Mouse (Mus musculus): ENCODE results near the gene Uxs1. TPM values are rescaled to one million over a fixed set of nuclear protein-coding genes. Genes with fewer than 3 reads are reported as not detected.

The Uxs1 gene
- polyA plus RNA-seq, 1 experiment from 2014 or later, result 7.3 TPM

GRCm38 (mm10) chr1:43818356-43818755 lies 9.2 kb downstream of the Uxs1 start:
- Histone ChIP-seq H3K4me3 (ENCODE audit: low read depth, low read length) (no peak overlapping the region), H3K27me3 (ENCODE audit: control insufficient read depth, insufficient read depth, low read depth, low read length) (no peaks in the 10 kb centered on the region), H3K9me3 (replicated peaks; ENCODE audit: control insufficient read depth, low read length) (no peaks in the 10 kb centered on the region), H3K4me2 (ENCODE audit: low read depth, low read length) (no peak overlapping the region), H3K36me3 (ENCODE audit: control insufficient read depth, insufficient read depth) (no peaks in the 10 kb centered on the region), H3K27ac (ENCODE audit: low read length) (no peak overlapping the region), H3K4me1 (ENCODE audit: control insufficient read depth, low read depth, low read length) (peaks cover 3% of the 10 kb centered on the region; the same call in 1 of the 2 replicates), H3K9ac (ENCODE audit: low read depth, low read length) (no peak overlapping the region)
- no peak for ATAC-seq (ENCODE audit: low read depth)
- WGBS (ENCODE audit: insufficient replicate concordance), result 86% methylated on average over 4 of the region's 4 CpGs

DNA sequence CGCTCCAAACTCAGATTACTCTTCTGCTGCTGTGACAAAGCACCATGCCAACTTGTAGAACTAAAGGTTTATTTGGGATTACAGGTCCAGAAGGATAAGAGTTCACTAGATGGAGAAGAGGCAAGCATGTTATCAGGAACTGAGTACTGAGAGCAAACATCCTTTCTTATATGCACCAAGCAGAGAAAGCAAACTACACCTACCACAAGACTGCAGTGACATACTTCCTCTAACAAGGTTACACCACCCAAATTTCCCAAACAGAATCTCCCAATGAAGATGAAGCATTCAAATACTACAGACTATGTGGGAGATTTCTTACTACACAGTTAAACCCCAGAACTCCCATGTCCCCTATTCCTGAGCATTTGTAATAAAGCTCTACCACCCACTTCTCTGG lies 15.8 kb downstream of the Uxs1 start:
- Histone ChIP-seq H3K27me3 (ENCODE audit: control insufficient read depth, insufficient read depth, low read depth, low read length) (no peaks in the 10 kb centered on the region), H3K27ac (ENCODE audit: low read length) (peak overlapping the region; percentile 66), H3K4me2 (ENCODE audit: low read depth, low read length) (peak overlapping the region; percentile 1; the same call in 1 of the 2 replicates), H3K4me3 (ENCODE audit: low read depth, low read length) (no peak overlapping the region), H3K9ac (ENCODE audit: low read depth, low read length) (no peak overlapping the region), H3K9me3 (replicated peaks; ENCODE audit: control insufficient read depth, low read length) (no peaks in the 10 kb centered on the region), H3K36me3 (ENCODE audit: control insufficient read depth, insufficient read depth) (no peaks in the 10 kb centered on the region), H3K4me1 (ENCODE audit: control insufficient read depth, low read depth, low read length) (peaks cover 15% of the 10 kb centered on the region)
- 81% methylated on average over 1 of the region's 1 CpGs for WGBS (ENCODE audit: insufficient replicate concordance)
- no peak for ATAC-seq (ENCODE audit: low read depth)

GRCm38 (mm10) chr1:43811055-43811454 lies 16.5 kb downstream of the Uxs1 start:
- WGBS (ENCODE audit: insufficient replicate concordance), result 15% methylated on average over 3 of the region's 3 CpGs
- Histone ChIP-seq H3K27ac (ENCODE audit: low read length) (peak overlapping the region; percentile 66), H3K4me3 (ENCODE audit: low read depth, low read length) (no peak overlapping the region), H3K36me3 (ENCODE audit: control insufficient read depth, insufficient read depth) (no peaks in the 10 kb centered on the region), H3K4me2 (ENCODE audit: low read depth, low read length) (0 out of 2 replicates have a peak overlapping the region, but pooled peaks have one; percentile 1), H3K9ac (ENCODE audit: low read depth, low read length) (no peak overlapping the region), H3K9me3 (replicated peaks; ENCODE audit: control insufficient read depth, low read length) (no peaks in the 10 kb centered on the region), H3K27me3 (ENCODE audit: control insufficient read depth, insufficient read depth, low read depth, low read length) (no peaks in the 10 kb centered on the region), H3K4me1 (ENCODE audit: control insufficient read depth, low read depth, low read length) (peaks cover 15% of the 10 kb centered on the region)
- ATAC-seq (ENCODE audit: low read depth), result peak; percentile 83

- no peaks in the 10 kb centered on the region for H3K27me3 ChIP-seq (ENCODE audit: control insufficient read depth, insufficient read depth, low read depth, low read length)
- H3K4me2 ChIP-seq (ENCODE audit: low read depth, low read length), result no peak overlapping the region
- no peak for ATAC-seq (ENCODE audit: low read depth)
- H3K4me3 ChIP-seq (ENCODE audit: low read depth, low read length), result no peak overlapping the region
- H3K27ac ChIP-seq (ENCODE audit: low read length), result no peak overlapping the region
- peaks cover 15% of the 10 kb centered on the region for H3K4me1 ChIP-seq (ENCODE audit: control insufficient read depth, low read depth, low read length)
- no peaks in the 10 kb centered on the region for H3K36me3 ChIP-seq (ENCODE audit: control insufficient read depth, insufficient read depth)
- H3K9me3 ChIP-seq (replicated peaks; ENCODE audit: control insufficient read depth, low read length), result no peaks in the 10 kb centered on the region
- WGBS (ENCODE audit: insufficient replicate concordance), result 81% methylated on average over 2 of the region's 2 CpGs
- no peak overlapping the region for H3K9ac ChIP-seq (ENCODE audit: low read depth, low read length)
Observed at GRCm38 (mm10) chr1:43809351-43809750, 18.2 kb downstream of the Uxs1 start.

DNA sequence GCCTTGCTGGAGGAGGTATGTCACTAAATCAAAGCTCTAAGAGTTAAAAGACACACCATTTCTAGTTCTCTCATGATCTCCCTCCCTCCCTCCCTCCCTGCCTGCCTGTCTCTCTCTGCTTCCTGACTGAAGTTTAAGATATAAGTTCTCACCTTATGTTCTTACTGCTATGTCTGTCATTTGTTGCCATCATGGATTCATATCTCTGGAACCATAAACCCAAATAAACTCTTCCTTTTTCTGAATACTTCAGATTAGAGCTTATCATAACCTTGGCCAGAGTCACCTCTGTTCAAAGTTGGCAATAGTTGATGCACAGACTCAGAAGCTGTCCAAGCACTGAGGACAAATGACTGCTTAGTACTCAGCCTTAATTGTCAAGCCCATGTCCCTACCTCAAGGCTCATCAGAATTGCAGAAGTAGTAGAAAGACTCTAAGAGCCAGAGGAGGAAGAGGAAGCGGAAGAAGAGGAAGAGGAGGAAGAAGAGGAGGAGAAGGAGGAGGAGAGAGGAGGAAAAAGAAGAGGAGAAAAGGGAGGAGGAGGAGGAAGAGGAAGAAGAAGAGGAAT lies 23.6 kb downstream of the Uxs1 start:
- 88% methylated on average over 1 of the region's 1 CpGs for WGBS (ENCODE audit: insufficient replicate concordance)

DNA sequence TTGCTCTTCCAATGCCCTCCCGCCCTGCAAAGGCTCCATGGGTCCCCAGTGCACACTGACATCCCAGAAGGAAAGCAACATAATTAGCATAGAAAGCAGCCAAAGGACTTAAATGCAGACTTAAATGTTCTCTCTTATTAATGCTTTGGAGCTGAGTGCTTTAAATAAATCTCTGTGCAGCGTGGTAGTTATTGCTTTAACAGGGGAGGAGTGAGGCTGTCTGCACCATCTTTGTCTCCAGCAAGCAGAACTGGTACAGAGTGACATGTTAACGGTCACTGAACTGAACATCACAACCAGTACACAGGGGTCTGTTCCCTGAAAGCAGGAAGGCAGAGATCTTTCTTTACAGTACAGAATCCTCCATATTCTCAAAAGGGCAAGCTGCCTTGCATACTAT lies 29.6 kb downstream of the Uxs1 start:
- no peak for ATAC-seq (ENCODE audit: low read depth)
- WGBS (ENCODE audit: insufficient replicate concordance), result 75% methylated on average over 3 of the region's 3 CpGs
- Histone ChIP-seq H3K27me3 (ENCODE audit: control insufficient read depth, insufficient read depth, low read depth, low read length) (no peaks in the 10 kb centered on the region), H3K4me2 (ENCODE audit: low read depth, low read length) (no peak overlapping the region), H3K36me3 (ENCODE audit: control insufficient read depth, insufficient read depth) (no peaks in the 10 kb centered on the region), H3K4me3 (ENCODE audit: low read depth, low read length) (no peak overlapping the region), H3K9me3 (replicated peaks; ENCODE audit: control insufficient read depth, low read length) (no peaks in the 10 kb centered on the region), H3K27ac (ENCODE audit: low read length) (no peak overlapping the region), H3K9ac (ENCODE audit: low read depth, low read length) (no peak overlapping the region), H3K4me1 (ENCODE audit: control insufficient read depth, low read depth, low read length) (no peaks in the 10 kb centered on the region)

More for the DNA sequence above, 23.6 kb downstream of the Uxs1 start:
- H3K9me3 ChIP-seq (replicated peaks; ENCODE audit: control insufficient read depth, low read length), result no peaks in the 10 kb centered on the region
- no peak overlapping the region for H3K9ac ChIP-seq (ENCODE audit: low read depth, low read length)
- H3K4me2 ChIP-seq (ENCODE audit: low read depth, low read length), result no peak overlapping the region
- no peak overlapping the region for H3K4me3 ChIP-seq (ENCODE audit: low read depth, low read length)
- no peaks in the 10 kb centered on the region for H3K27me3 ChIP-seq (ENCODE audit: control insufficient read depth, insufficient read depth, low read depth, low read length)
- H3K36me3 ChIP-seq (ENCODE audit: control insufficient read depth, insufficient read depth), result no peaks in the 10 kb centered on the region
- no peak for ATAC-seq (ENCODE audit: low read depth)
- no peaks in the 10 kb centered on the region for H3K4me1 ChIP-seq (ENCODE audit: control insufficient read depth, low read depth, low read length)
- no peak overlapping the region for H3K27ac ChIP-seq (ENCODE audit: low read length)

GRCm38 (mm10) chr1:43789765-43790164 lies 37.8 kb downstream of the Uxs1 start:
- no peaks in the 10 kb centered on the region for H3K9me3 ChIP-seq (replicated peaks; ENCODE audit: control insufficient read depth, low read length)
- no peak overlapping the region for H3K4me3 ChIP-seq (ENCODE audit: low read depth, low read length)
- 54% methylated on average over 2 of the region's 2 CpGs for WGBS (ENCODE audit: insufficient replicate concordance)
- ATAC-seq (ENCODE audit: low read depth), result no peak
- H3K9ac ChIP-seq (ENCODE audit: low read depth, low read length), result no peak overlapping the region
- H3K4me2 ChIP-seq (ENCODE audit: low read depth, low read length), result no peak overlapping the region
- H3K4me1 ChIP-seq (ENCODE audit: control insufficient read depth, low read depth, low read length), result no peaks in the 10 kb centered on the region
- no peaks in the 10 kb centered on the region for H3K27me3 ChIP-seq (ENCODE audit: control insufficient read depth, insufficient read depth, low read depth, low read length)
- no peaks in the 10 kb centered on the region for H3K36me3 ChIP-seq (ENCODE audit: control insufficient read depth, insufficient read depth)
- H3K27ac ChIP-seq (ENCODE audit: low read length), result no peak overlapping the region

DNA sequence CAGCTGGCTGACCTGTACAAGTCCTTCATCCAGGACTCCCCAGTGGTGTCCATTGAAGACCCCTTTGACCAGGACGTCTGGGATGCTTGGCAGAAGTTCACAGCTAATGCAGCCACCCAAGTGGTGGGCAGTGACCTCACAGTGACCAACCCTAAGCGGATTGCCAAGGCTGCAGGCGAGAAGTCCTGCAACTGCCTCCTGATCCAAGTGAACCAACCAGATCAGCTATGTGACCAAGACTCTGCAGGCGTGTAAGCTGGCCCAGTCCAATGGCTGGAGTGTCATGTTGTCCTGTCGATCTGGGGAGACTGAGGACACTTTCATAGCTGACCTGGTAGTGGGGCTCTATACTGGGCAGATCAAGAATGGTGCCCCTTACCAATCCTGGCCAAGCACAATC lies 40.9 kb downstream of the Uxs1 start:
- H3K9ac ChIP-seq (ENCODE audit: low read depth, low read length), result no peak overlapping the region
- no peak overlapping the region for H3K4me3 ChIP-seq (ENCODE audit: low read depth, low read length)
- no peaks in the 10 kb centered on the region for H3K27me3 ChIP-seq (ENCODE audit: control insufficient read depth, insufficient read depth, low read depth, low read length)
- no peak overlapping the region for H3K27ac ChIP-seq (ENCODE audit: low read length)
- H3K4me2 ChIP-seq (ENCODE audit: low read depth, low read length), result no peak overlapping the region
- H3K9me3 ChIP-seq (replicated peaks; ENCODE audit: control insufficient read depth, low read length), result no peaks in the 10 kb centered on the region
- no peak for ATAC-seq (ENCODE audit: low read depth)
- no peaks in the 10 kb centered on the region for H3K4me1 ChIP-seq (ENCODE audit: control insufficient read depth, low read depth, low read length)
- WGBS (ENCODE audit: insufficient replicate concordance), result 73% methylated on average over 5 of the region's 5 CpGs
- no peaks in the 10 kb centered on the region for H3K36me3 ChIP-seq (ENCODE audit: control insufficient read depth, insufficient read depth)

- Histone ChIP-seq H3K9me3 (replicated peaks; ENCODE audit: control insufficient read depth, low read length) (no peaks in the 10 kb centered on the region), H3K36me3 (ENCODE audit: control insufficient read depth, insufficient read depth) (no peaks in the 10 kb centered on the region), H3K27me3 (ENCODE audit: control insufficient read depth, insufficient read depth, low read depth, low read length) (no peaks in the 10 kb centered on the region), H3K4me2 (ENCODE audit: low read depth, low read length) (no peak overlapping the region), H3K4me1 (ENCODE audit: control insufficient read depth, low read depth, low read length) (no peaks in the 10 kb centered on the region), H3K27ac (ENCODE audit: low read length) (no peak overlapping the region), H3K9ac (ENCODE audit: low read depth, low read length) (no peak overlapping the region), H3K4me3 (ENCODE audit: low read depth, low read length) (no peak overlapping the region)
- 77% methylated on average over 5 of the region's 5 CpGs for WGBS (ENCODE audit: insufficient replicate concordance)
- ATAC-seq (ENCODE audit: low read depth), result no peak
Observed at GRCm38 (mm10) chr1:43785316-43785715, 42.3 kb downstream of the Uxs1 start.

Measured in liver, embryonic 16.5 days (tissue).